Mouse (Mus musculus) cerebellum, postnatal 10 days (tissue): ENCODE data around the gene Csnk1g2.

Experiments
- DNase-seq, 2 experiments: peaks; one replicate each; pipeline ENCODE4 v3.0.0; 2021; ENCODE audit warnings: mixed read lengths in 2 of 2

Gene Csnk1g2

GRCm38 (mm10) chr10:80622661-80623456 lies at the start of gene Csnk1g2:
TSS of gene Csnk1g2 (plus strand) at chr10:80622838.
- DNase-seq, result peak; percentile 78 to 79

- peak; percentile 46 to 50 for DNase-seq
Observed at GRCm38 (mm10) chr10:80573944-80574343, 48.7 kb upstream of the Csnk1g2 start.

GRCm38 (mm10) chr10:80574896-80575295 lies 47.7 kb upstream of the Csnk1g2 start:
- DNase-seq, result no peak

- no peak for DNase-seq
Observed at GRCm38 (mm10) chr10:80575925-80576324, 46.7 kb upstream of the Csnk1g2 start.

GRCm38 (mm10) chr10:80576351-80577194 lies 46.1 kb upstream of the Csnk1g2 start:
- DNase-seq, result peak; percentile 72 to 73

- DNase-seq, result peak; percentile 89 to 94
Observed at GRCm38 (mm10) chr10:80577195-80578130, 45.2 kb upstream of the Csnk1g2 start, which contains the start of gene Klf16. TSS of gene Klf16 (minus strand) at chr10:80577321.

- peak; percentile 84 for DNase-seq
Observed at GRCm38 (mm10) chr10:80578131-80578750, 44.4 kb upstream of the Csnk1g2 start.

- peak; percentile 74 to 78 for DNase-seq
Observed at GRCm38 (mm10) chr10:80578911-80579310, 43.7 kb upstream of the Csnk1g2 start.

- DNase-seq, result no peak
Observed at GRCm38 (mm10) chr10:80583047-80583446, 39.6 kb upstream of the Csnk1g2 start.

GRCm38 (mm10) chr10:80584045-80584488 lies 38.6 kb upstream of the Csnk1g2 start:
- DNase-seq, result peak; percentile 60 to 62

- DNase-seq, result peak in 1 of 2 experiments; percentile 20
Observed at GRCm38 (mm10) chr10:80584642-80585552, 37.7 kb upstream of the Csnk1g2 start.

- DNase-seq, result no peak
Observed at GRCm38 (mm10) chr10:80585581-80585980, 37.1 kb upstream of the Csnk1g2 start.

- no peak for DNase-seq
Observed at GRCm38 (mm10) chr10:80586407-80587304, 36.0 kb upstream of the Csnk1g2 start.

- no peak for DNase-seq
Observed at GRCm38 (mm10) chr10:80587305-80587657, 35.4 kb upstream of the Csnk1g2 start.

GRCm38 (mm10) chr10:80589127-80589878 lies 33.3 kb upstream of the Csnk1g2 start:
- DNase-seq, result no peak

- DNase-seq, result peak; percentile 98
Observed at GRCm38 (mm10) chr10:80589879-80590854, 32.5 kb upstream of the Csnk1g2 start, which contains the start of gene Abhd17a. TSS of gene Abhd17a (minus strand) at chr10:80590341.

- no peak for DNase-seq
Observed at GRCm38 (mm10) chr10:80596318-80596717, 26.3 kb upstream of the Csnk1g2 start.
